Mouse (Mus musculus) midbrain, embryonic 16.5 days (tissue): Measurements from ENCODE around the gene Nedd9. TPM values are rescaled to one million over a fixed set of nuclear protein-coding genes. Genes with fewer than 3 reads are reported as not detected.

ENCODE experiments used
- ATAC-seq: fragments of 200-750 bp; cut with Nextera tagmentation; 2 replicates; pipeline ENCODE4 v1.8.0; 2017; ENCODE audit warnings: moderate TSS enrichment
- H3K27ac ChIP-seq: fragments of 300-500 bp; sonication (generic); 2 replicates; pipeline ENCODE4 v1.5.1; 2014; ENCODE audit warnings: mild to moderate bottlenecking, low read length, mixed read lengths
- H3K27me3 ChIP-seq: fragments of 300-500 bp; sonication (generic); 2 replicates; pipeline ENCODE4 v1.6.1; 2014; ENCODE audit warnings: low read depth, low read length, mixed read lengths; ENCODE audit not compliant: control insufficient read depth, insufficient read depth
- H3K36me3 ChIP-seq: fragments of 300-500 bp; sonication (generic); 2 replicates; pipeline ENCODE4 v1.6.1; 2014; ENCODE audit warnings: mild to moderate bottlenecking, low read length, moderate library complexity, mixed read lengths; ENCODE audit not compliant: control insufficient read depth, insufficient read depth
- H3K4me1 ChIP-seq: fragments of 300-500 bp; sonication (generic); 2 replicates; pipeline ENCODE4 v1.6.1; 2014; ENCODE audit warnings: mild to moderate bottlenecking, low read length, mixed read lengths; ENCODE audit not compliant: control insufficient read depth, insufficient read depth
- H3K4me2 ChIP-seq: fragments of 300-500 bp; sonication (generic); 2 replicates; pipeline ENCODE4 v1.6.1; 2014; ENCODE audit warnings: mild to moderate bottlenecking, low read length, mixed read lengths
- H3K4me3 ChIP-seq: fragments of 300-500 bp; sonication (generic); 2 replicates; pipeline ENCODE4 v1.5.1; 2014; ENCODE audit warnings: low read depth, mild to moderate bottlenecking, low read length, moderate library complexity, mixed read lengths
- H3K9ac ChIP-seq: fragments of 300-500 bp; sonication (generic); 2 replicates; pipeline ENCODE4 v1.6.1; 2014; ENCODE audit warnings: low read depth, low read length, mixed read lengths
- H3K9me3 ChIP-seq: fragments of 300-500 bp; sonication (generic); replicated peaks from 2 replicates; pipeline ENCODE4 v1.6.1; 2014; ENCODE audit warnings: mild to moderate bottlenecking, low read length, mixed read lengths; ENCODE audit not compliant: control insufficient read depth, poor library complexity, severe bottlenecking
- WGBS: fragments of 180-500 bp; shearing (Covaris S2); extraction: QIAGEN DNeasy Blood & Tissue Kit; methylation state at CpG from one replicate; pipeline ENCODE4 v1.1.7; 2014; 5-methylcytosine and 5-hydroxymethylcytosine counted together
- polyA plus RNA-seq: library from polyadenylated mRNA; unstranded; fragments of >200 nt; fragmentation: Nextera tagmentation; extraction: Ambion mirVana; gene quantifications from 2 replicates; pipeline ENCODE4 v1.2.1, GENCODE M21; 2015

The Nedd9 gene
- polyA plus RNA-seq, 1 experiment from 2014 or later: 12.8 TPM

DNA sequence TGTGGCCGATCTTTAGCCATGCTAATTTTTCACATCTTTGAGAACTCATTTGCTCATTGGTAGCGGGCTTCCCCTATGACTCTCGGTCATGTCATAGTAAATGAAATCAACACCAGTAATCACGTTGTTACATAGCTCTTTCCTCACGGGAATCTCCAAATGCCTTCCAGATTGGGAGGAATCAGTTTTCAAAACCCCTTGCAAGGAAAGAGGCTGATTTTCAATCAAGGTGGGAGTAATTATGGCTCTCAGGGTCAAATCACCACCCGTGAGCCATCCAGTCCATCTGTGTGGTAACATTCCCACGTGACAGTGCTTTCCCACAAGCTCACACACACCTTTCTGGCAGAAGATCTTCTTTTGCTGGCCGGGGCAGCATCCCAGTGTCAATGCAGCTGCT lies 27.8 kb upstream of the Nedd9 start:
- no peaks in the 10 kb centered on the region for H3K36me3 ChIP-seq
- 0 out of 2 replicates have a peak, but pooled peaks cover 2% of the 10 kb centered on the region for H3K4me1 ChIP-seq
- H3K27me3 ChIP-seq: no peaks in the 10 kb centered on the region
- no peak overlapping the region for H3K27ac ChIP-seq
- no peak overlapping the region for H3K9ac ChIP-seq
- 74% methylated on average over 8 of the region's 8 CpGs for WGBS
- ATAC-seq: no peak
- H3K9me3 ChIP-seq: no peaks in the 10 kb centered on the region
- H3K4me2 ChIP-seq: no peak overlapping the region
- no peak overlapping the region for H3K4me3 ChIP-seq

DNA sequence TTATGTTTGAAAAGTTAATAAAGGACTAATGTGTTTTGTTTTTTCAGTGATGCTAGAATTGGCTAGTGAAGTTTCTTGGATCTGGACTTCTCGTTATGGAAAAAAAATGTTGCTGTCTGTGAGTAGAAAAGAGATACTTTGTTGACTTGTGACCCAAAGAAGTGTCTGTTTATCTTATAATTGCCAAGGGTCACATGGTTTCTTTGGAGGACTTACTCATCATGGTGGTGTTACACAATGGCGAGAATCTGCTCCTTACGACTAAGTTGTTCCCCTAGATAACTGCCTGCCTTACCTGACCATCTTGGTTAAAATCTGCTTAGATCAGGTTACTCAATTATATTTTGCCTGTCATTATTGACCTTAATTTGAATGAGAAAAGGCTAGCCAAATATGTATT lies 26.3 kb upstream of the Nedd9 start:
- whole genome bisulfite sequencing: 96% methylated on average over 3 of the region's 3 CpGs

DNA sequence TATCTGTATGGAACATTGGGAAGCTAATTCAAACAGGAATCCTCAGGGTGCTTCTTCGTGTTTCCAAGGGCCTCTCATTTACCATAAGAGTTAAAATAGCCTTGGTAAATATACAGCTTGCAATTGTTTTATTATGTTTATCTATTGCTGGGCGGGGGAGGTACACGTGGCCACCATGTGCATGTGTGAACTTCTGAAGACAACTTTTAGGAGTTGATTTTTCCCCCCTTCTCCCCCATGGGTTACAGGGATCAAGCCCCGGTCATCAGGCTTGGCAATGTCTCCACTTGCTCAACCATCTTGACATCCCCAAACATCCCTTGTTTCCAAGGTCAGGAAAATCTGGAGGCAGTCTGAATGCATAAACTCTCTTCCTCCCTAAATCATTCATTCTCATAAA lies 25.1 kb upstream of the Nedd9 start:
- no peaks in the 10 kb centered on the region for H3K27me3 ChIP-seq
- no peak overlapping the region for H3K4me2 ChIP-seq
- 0 out of 2 replicates have a peak, but pooled peaks cover 2% of the 10 kb centered on the region for H3K4me1 ChIP-seq
- H3K27ac ChIP-seq: no peak overlapping the region
- no peak overlapping the region for H3K4me3 ChIP-seq
- H3K9me3 ChIP-seq: no peaks in the 10 kb centered on the region
- no peak for ATAC-seq
- no peaks in the 10 kb centered on the region for H3K36me3 ChIP-seq
- WGBS: 84% methylated on average over 4 of the region's 4 CpGs
- H3K9ac ChIP-seq: no peak overlapping the region

More for the DNA sequence above, 26.3 kb upstream of the Nedd9 start:
- Histone ChIP-seq H3K36me3 (no peaks in the 10 kb centered on the region), H3K27me3 (no peaks in the 10 kb centered on the region), H3K4me3 (no peak overlapping the region), H3K4me1 (0 out of 2 replicates have a peak, but pooled peaks cover 2% of the 10 kb centered on the region), H3K4me2 (no peak overlapping the region), H3K9ac (no peak overlapping the region), H3K27ac (no peak overlapping the region), H3K9me3 (no peaks in the 10 kb centered on the region)
- no peak for ATAC-seq

DNA sequence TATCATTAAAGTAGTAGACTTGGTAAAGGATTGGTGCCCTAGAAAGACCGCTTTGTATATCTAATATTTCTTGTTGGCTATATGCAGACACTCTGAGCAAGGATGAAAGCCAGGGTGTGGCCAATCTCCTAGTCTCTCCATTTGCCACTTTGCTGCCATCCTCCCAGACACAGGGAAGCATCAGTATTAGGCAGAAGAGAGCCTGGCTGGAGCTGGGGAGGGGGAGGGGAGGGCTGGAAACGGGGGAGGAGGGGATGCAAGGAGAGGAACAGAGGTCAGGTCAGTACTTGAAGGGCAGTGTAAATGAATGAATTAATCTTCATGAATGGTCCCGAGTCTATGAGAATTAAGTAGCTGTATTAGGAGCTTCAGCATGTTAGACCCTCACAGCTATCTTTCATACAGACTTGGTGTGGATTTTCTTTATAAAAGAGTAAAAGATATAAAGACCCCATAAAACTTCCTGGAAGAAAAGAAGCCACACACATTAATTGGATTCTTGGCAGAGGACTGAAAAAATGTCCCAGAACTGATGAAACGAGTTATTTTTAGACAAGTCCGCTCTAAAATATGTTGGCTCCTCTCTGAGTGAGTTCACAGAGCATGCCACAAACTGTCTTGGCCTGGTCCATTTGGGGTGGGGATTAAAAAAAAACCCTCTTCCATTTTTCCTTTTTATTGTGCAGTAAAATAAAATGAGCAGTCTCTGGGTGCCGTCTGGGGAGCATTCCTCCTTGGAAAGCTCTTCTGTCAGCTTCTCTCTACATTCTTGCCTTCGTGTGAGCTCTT lies 23.7 kb upstream of the Nedd9 start:
- Histone ChIP-seq H3K9ac (no peak overlapping the region), H3K27ac (no peak overlapping the region), H3K4me3 (no peak overlapping the region), H3K27me3 (no peaks in the 10 kb centered on the region), H3K36me3 (no peaks in the 10 kb centered on the region), H3K9me3 (no peaks in the 10 kb centered on the region), H3K4me1 (0 out of 2 replicates have a peak, but pooled peaks cover 2% of the 10 kb centered on the region), H3K4me2 (no peak overlapping the region)
- WGBS: 47% methylated on average over 7 of the region's 7 CpGs
- ATAC-seq: no peak

DNA sequence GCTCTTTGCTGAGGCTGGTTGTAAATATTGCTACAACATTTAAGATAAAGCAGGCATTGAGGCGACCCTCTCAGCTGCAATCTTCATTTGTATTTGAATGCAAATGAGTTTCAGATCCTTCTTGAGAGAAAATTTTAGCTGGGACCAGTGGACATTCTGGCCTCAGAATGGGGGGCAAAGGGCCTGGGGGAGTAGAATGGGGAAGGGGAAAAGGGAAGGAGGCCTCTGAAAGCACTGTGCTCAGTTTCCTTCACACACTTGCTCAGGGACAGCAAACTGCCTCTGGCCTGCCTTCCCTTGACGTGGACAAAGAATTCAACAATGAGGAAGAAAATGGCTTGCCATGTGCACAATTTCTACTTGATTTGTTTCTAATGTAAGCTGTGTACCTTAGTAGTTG lies 18.4 kb upstream of the Nedd9 start:
- ATAC-seq: no peak
- Histone ChIP-seq H3K4me3 (no peak overlapping the region), H3K9me3 (no peaks in the 10 kb centered on the region), H3K9ac (no peak overlapping the region), H3K4me1 (no peaks in the 10 kb centered on the region), H3K4me2 (no peak overlapping the region), H3K27me3 (no peaks in the 10 kb centered on the region; the same call in 1 of the 2 replicates), H3K36me3 (no peaks in the 10 kb centered on the region), H3K27ac (no peak overlapping the region)
- WGBS: 72% methylated on average over 2 of the region's 2 CpGs

DNA sequence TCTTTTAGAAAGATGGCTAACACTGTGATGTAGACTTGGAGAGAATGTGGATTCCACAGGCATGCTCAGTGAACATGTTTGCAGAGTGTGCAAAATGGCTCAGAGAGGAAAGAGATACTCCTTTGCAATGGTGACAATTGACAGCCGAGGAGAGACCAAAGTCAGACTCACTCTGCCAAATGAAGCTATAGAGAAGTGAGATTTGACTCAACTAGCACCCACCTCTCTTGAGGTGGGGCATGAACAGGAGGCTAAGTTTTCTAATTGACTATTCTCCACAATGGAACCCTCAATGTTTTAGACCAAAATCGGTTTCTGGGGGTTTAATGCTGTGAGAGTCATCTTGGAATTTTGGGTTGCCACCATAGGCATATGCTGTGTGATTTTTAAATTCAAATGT lies 17.8 kb upstream of the Nedd9 start:
- Histone ChIP-seq H3K4me2 (no peak overlapping the region), H3K9ac (no peak overlapping the region), H3K4me3 (no peak overlapping the region), H3K27ac (no peak overlapping the region), H3K27me3 (no peaks in the 10 kb centered on the region; the same call in 1 of the 2 replicates), H3K36me3 (no peaks in the 10 kb centered on the region), H3K9me3 (no peaks in the 10 kb centered on the region), H3K4me1 (no peaks in the 10 kb centered on the region)
- ATAC-seq: no peak
- 94% methylated on average over 2 of the region's 2 CpGs for WGBS

DNA sequence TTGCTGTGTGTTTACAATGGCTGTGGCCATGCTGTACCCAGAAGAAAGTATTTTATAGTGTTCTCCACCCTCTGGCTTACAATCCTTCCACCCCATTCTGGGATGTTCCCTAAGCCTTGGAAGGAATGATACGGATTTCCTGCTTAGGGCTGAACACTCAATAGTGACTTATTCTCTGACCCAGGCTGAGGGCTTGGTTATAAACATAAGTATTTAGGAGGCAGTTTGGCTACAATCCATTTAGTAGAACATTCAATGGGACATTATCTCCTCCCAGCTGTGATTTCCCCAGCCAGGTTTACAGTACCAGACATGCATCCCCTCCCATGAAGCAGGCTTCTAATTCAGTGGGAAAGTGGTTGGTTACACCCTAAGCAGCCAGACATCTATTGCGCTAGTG lies 17.3 kb upstream of the Nedd9 start:
- no peak overlapping the region for H3K27ac ChIP-seq
- H3K4me2 ChIP-seq: no peak overlapping the region
- H3K27me3 ChIP-seq: no peaks in the 10 kb centered on the region; the same call in 1 of the 2 replicates
- no peaks in the 10 kb centered on the region for H3K9me3 ChIP-seq
- no peaks in the 10 kb centered on the region for H3K4me1 ChIP-seq
- ATAC-seq: no peak
- no peak overlapping the region for H3K4me3 ChIP-seq
- H3K36me3 ChIP-seq: no peaks in the 10 kb centered on the region
- H3K9ac ChIP-seq: no peak overlapping the region
- 95% methylated on average over 2 of the region's 2 CpGs for whole genome bisulfite sequencing

DNA sequence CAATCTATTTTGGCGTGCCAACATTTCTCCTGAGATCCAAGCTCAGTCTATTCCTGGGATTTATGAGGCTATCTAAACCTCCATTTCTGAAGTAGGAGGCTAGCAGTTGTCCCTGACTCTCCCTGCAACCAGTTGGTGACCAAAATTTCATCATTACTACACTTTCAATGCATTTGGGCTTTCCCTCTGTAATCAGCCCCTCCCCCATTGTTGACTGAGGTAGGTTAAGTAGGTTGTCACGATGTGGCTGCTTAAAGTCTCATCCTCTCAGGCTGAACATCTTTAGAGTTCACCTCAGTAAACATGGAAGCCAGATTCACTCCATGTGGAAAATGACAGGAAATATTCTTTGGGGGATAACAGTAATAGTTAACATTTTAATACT lies 15.7 kb upstream of the Nedd9 start:
- Histone ChIP-seq H3K27ac (no peak overlapping the region), H3K9ac (no peak overlapping the region), H3K27me3 (no peaks in the 10 kb centered on the region; the same call in 1 of the 2 replicates), H3K36me3 (no peaks in the 10 kb centered on the region), H3K4me1 (no peaks in the 10 kb centered on the region), H3K4me3 (no peak overlapping the region), H3K9me3 (no peaks in the 10 kb centered on the region), H3K4me2 (no peak overlapping the region)
- no peak for ATAC-seq
- 75% methylated on average over 2 of the region's 2 CpGs for WGBS

DNA sequence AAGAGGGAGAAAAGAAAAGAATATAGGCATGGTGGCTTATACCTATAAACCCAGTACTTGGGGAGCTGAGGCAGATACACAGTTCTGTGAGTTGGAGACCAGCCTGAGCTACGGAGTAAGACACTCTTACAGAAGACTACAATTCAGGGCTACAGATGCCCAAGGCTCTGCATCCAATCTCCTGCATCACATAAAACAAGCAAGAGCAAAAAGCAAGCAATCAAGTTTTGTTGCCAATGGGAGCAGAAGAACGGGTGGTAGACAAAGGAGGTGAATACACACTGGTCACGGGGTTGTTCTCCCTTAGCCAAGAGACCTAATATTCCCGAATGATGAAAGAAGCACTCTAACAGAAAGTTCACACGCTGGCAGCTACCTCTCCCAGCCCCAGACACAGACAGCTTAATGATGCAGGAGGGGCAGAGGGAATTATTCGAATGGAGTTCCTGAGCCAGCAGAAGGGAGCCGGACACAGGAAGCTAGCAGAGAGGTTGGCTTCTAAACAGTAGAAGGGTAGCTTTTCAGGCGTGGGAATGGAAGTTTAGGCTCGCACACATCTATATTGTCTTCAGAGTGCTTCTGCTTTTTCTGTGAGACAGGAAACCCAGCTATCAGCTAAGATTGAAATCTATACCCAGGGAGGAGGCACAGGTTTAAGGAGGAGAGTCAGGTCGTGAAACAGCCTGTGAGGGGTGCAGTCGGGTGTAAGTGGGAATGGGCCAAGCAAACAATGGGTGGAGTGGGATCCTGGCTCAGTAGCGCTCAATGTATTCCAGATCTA lies 15.2 kb upstream of the Nedd9 start:
- no peak for ATAC-seq
- no peak overlapping the region for H3K9ac ChIP-seq
- WGBS: 69% methylated on average over 12 of the region's 12 CpGs

More for the DNA sequence above, 15.2 kb upstream of the Nedd9 start:
- Histone ChIP-seq H3K36me3 (no peaks in the 10 kb centered on the region), H3K4me3 (no peak overlapping the region), H3K27me3 (no peaks in the 10 kb centered on the region; the same call in 1 of the 2 replicates), H3K27ac (no peak overlapping the region), H3K4me1 (no peaks in the 10 kb centered on the region), H3K9me3 (no peaks in the 10 kb centered on the region), H3K4me2 (no peak overlapping the region)
